Mouse (Mus musculus) thymus, adult 2 months (tissue): ENCODE results near the gene Dnaja2. TPM values are rescaled to one million over a fixed set of nuclear protein-coding genes. Genes with fewer than 3 reads are reported as not detected.

Experiments
- DNase-seq: peaks from one replicate; pipeline ENCODE4 v3.0.0; 2021
- H3K27ac ChIP-seq: fragments of 200-500 bp; 2 replicates; pipeline ENCODE4 v1.5.1; 2012; ENCODE audit warnings: low read length, control low read depth; ENCODE audit not compliant: control insufficient read depth, insufficient read depth
- H3K27me3 ChIP-seq: fragments of 200-500 bp; 2 replicates; pipeline ENCODE4 v1.6.1; 2012; ENCODE audit warnings: mild to moderate bottlenecking, low read length, moderate library complexity, mixed read lengths; ENCODE audit not compliant: control insufficient read depth, insufficient read depth
- H3K36me3 ChIP-seq: fragments of 200-500 bp; 2 replicates; pipeline ENCODE4 v1.6.1; 2012; ENCODE audit warnings: mild to moderate bottlenecking, low read length, moderate library complexity; ENCODE audit not compliant: control insufficient read depth, insufficient read depth
- H3K4me1 ChIP-seq: fragments of 200-500 bp; replicated peaks from 2 replicates; pipeline ENCODE4 v1.6.1; 2012; ENCODE audit warnings: low read length; ENCODE audit not compliant: control insufficient read depth, insufficient read depth
- H3K4me3 ChIP-seq: fragments of 200-500 bp; 2 replicates; pipeline ENCODE4 v1.5.1; 2012; ENCODE audit warnings: mild to moderate bottlenecking, low read length, control low read depth, moderate library complexity; ENCODE audit not compliant: control insufficient read depth, insufficient read depth
- CTCF ChIP-seq: fragments of 200-500 bp; IDR thresholded peaks from 2 replicates; pipeline ENCODE4 v1.5.1; 2012; ENCODE audit warnings: mild to moderate bottlenecking, control low read depth, low read length, moderate library complexity, borderline replicate concordance; ENCODE audit not compliant: control insufficient read depth, poor library complexity, insufficient read depth; ENCODE audit errors: extremely low read depth
- POLR2A ChIP-seq: fragments of 200-500 bp; IDR thresholded peaks from 2 replicates; pipeline ENCODE4 v1.6.1; 2012; ENCODE audit warnings: mild to moderate bottlenecking, low read length, control low read depth, moderate library complexity; ENCODE audit not compliant: control insufficient read depth, poor library complexity, insufficient read depth; ENCODE audit errors: extremely low read depth
- WGBS: fragments of 180-500 bp; shearing (Covaris S2); methylation state at CpG from one replicate; pipeline ENCODE4 v1.1.7; 2018; 5-methylcytosine and 5-hydroxymethylcytosine counted together
- polyA plus RNA-seq: library from polyadenylated mRNA; depleted of rRNA; stranded (reverse); fragments of >200 nt; gene quantifications from 2 replicates; pipeline ENCODE4 v1.2.3, GENCODE M21; 2012

Gene Dnaja2
- polyA plus RNA-seq, 1 experiment, result 10.1 TPM

DNA sequence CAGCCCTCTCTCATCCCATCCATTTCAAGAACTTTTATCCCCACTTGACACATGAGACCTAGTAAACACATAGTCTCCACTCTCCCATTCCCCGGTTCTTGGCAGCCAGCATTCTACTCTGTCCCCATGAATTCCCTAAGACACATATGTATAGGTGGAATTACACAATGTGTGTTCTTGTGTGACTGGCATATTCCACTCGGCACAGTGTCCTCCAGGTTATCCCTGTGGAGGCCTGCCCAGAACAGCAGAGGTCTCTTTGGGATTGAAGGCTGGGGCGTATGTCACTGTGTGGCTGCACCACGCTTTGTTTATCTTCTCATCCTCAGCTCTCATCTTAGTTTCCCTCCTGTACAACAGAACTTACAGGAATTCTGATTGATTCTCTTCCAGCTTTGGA is 34.6 kb downstream of the Dnaja2 start:
- H3K4me1 ChIP-seq, result peaks cover 2% of the 10 kb centered on the region; the same call in 1 of the 2 replicates
- H3K4me3 ChIP-seq, result no peak overlapping the region
- no peaks in the 10 kb centered on the region for H3K36me3 ChIP-seq
- WGBS, result 96% methylated on average over 4 of the region's 4 CpGs
- no peaks in the 10 kb centered on the region for H3K27me3 ChIP-seq
- TF ChIP-seq CTCF, result no peak
- no peak for TF ChIP-seq POLR2A
- DNase-seq, result no peak
- H3K27ac ChIP-seq, result no peak overlapping the region

DNA sequence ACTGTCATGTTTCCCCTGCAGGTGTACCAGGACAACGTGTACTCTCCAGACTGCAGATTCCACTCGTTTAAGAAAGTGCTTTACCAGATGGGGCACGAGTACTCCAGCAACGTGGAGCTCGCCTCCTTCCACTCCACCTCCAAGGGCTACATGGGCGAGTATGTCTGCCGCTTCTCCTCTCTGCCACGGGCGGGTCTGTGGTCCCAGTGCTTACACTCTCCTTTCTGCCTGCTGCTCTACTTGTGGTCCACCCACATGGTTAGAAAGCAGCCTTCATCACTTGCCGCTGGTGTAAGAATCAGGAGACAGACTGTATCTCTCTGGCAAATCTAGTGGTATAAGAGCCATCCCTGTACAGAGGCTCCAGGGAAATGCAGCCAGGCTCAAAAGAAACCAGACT is 37.2 kb downstream of the Dnaja2 start:
- DNase-seq, result no peak
- Histone ChIP-seq H3K27me3 (no peaks in the 10 kb centered on the region), H3K36me3 (no peaks in the 10 kb centered on the region), H3K4me3 (no peak overlapping the region), H3K27ac (no peak overlapping the region), H3K4me1 (peaks cover 7% of the 10 kb centered on the region)
- WGBS, result 95% methylated on average over 10 of the region's 10 CpGs
- TF ChIP-seq CTCF (no peak), POLR2A (no peak)

DNA sequence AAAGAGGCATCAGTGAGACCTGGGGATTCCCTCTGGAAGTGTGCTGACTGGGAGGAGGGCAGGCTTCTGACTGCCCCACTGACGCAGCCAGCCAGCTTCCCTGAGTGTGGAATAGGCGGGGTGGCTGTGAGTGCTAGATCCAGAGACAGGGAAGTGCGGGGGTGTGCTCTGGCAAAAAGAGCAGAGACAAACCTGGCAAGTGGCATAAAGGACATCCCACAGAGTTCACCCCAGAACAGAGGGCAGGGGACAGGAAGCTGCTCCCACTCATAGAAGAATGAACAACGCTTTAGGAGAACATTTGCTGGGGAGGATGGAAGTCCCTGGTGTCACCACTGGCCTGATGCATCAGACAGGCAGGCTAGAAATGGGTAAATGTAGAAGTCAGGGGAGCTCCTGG is 37.8 kb downstream of the Dnaja2 start:
- TF ChIP-seq POLR2A (no peak), CTCF (no peak)
- Histone ChIP-seq H3K4me3 (no peak overlapping the region), H3K27ac (no peak overlapping the region), H3K27me3 (no peaks in the 10 kb centered on the region), H3K36me3 (no peaks in the 10 kb centered on the region), H3K4me1 (peaks cover 7% of the 10 kb centered on the region)
- 89% methylated on average over 4 of the region's 4 CpGs for WGBS
- no peak for DNase-seq

DNA sequence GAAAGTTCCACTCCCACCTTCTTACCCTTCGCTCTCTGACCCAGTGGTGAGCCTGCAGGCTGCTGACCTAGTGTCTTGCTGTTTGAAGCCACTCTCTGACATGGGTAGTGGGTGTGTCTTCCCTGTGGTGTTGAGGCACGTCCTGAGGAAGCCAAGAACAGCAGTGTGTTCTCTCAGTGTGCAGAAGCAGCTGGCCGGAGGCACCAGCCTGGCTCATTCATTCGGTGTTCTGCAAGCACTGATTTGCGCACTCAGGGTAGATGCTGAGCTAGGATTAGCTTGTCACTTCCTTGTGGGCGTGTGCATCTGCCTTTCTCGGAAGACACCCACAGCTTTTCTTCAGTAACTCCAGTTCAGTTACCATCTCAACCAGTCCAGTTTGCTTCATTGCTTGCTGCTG is 39.8 kb downstream of the Dnaja2 start:
- TF ChIP-seq CTCF (no peak), POLR2A (no peak)
- Histone ChIP-seq H3K27ac (no peak overlapping the region), H3K27me3 (no peaks in the 10 kb centered on the region), H3K36me3 (no peaks in the 10 kb centered on the region), H3K4me3 (no peak overlapping the region), H3K4me1 (peaks cover 7% of the 10 kb centered on the region)
- DNase-seq, result no peak
- WGBS, result 47% methylated on average over 7 of the region's 7 CpGs

DNA sequence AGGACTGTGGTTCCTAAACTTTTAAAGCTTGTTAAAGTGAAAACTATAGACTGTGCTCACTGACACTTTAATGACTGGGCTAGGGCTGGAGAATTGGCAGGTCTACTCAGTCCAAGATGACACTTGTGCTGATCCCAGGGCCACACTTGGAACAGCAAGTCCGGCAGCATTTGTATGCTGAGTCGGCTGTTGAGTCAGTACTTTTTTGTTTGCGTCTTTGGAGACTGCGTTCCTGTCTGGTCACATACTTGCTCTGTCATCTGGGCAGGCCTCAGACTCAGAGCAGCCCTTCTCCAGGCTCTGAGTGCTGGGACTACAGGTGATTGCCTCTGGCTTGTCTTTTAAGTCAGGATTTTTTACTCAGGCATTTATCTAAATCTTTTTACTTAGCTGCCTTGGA is 41.9 kb downstream of the Dnaja2 start:
- no peak overlapping the region for H3K4me3 ChIP-seq
- peaks cover 7% of the 10 kb centered on the region for H3K4me1 ChIP-seq
- WGBS, result 91% methylated on average over 4 of the region's 4 CpGs
- H3K36me3 ChIP-seq, result no peaks in the 10 kb centered on the region
- no peak overlapping the region for H3K27ac ChIP-seq
- TF ChIP-seq CTCF, result no peak
- no peak for TF ChIP-seq POLR2A
- no peak for DNase-seq
- H3K27me3 ChIP-seq, result no peaks in the 10 kb centered on the region

DNA sequence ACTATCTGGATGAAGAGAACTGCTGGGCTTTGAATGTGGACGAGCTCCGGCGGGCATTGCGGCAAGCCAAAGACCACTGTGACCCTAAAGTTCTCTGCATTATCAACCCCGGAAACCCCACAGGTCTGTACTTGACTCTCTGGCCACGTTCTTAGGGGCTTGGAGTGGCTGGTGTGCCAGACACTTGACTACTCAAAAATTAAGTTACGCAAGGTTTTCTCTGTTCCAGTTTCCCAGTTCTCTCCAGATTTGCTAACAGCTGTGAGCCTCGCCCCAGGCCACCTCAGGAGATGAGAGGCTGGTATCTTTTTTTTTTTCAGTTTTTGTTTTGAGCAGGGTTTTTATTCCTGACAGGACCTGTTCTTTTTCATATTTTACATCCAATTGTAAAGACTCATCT is 42.9 kb downstream of the Dnaja2 start:
- DNase-seq, result no peak

DNA sequence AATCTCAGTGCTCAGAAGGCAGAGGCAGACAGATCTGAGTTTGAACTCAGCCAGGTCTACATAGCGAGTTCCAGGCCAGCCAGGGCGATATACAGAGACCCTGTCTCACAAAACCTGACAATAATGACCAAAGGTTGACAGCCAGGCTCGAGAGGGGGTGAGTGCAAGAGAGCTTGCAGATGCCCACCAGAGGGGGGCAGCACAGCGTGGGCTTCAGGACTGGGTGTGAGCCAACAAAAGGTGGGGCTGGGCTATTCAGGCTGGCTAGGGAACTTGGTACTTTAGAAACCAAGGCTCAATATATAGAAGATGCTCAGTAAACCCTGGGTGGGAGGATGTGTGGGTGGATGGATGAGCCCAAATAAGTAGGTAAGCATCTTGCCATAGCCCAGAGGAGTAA is 46.5 kb downstream of the Dnaja2 start:
- WGBS, result 85% methylated on average over 4 of the region's 4 CpGs
- no peak for TF ChIP-seq CTCF
- no peak for TF ChIP-seq POLR2A
- no peak for DNase-seq
- Histone ChIP-seq H3K36me3 (no peaks in the 10 kb centered on the region), H3K27ac (no peak overlapping the region), H3K4me3 (no peak overlapping the region), H3K27me3 (no peaks in the 10 kb centered on the region), H3K4me1 (no peaks in the 10 kb centered on the region)

More for the DNA sequence above, 42.9 kb downstream of the Dnaja2 start:
- Histone ChIP-seq H3K36me3 (no peaks in the 10 kb centered on the region), H3K27ac (no peak overlapping the region), H3K4me1 (peaks cover 7% of the 10 kb centered on the region), H3K27me3 (no peaks in the 10 kb centered on the region), H3K4me3 (no peak overlapping the region)
- TF ChIP-seq POLR2A (no peak), CTCF (no peak)
- WGBS, result 94% methylated on average over 8 of the region's 8 CpGs
